Mouse (Mus musculus): ENCODE data around the gene Brd3os.

DNA sequence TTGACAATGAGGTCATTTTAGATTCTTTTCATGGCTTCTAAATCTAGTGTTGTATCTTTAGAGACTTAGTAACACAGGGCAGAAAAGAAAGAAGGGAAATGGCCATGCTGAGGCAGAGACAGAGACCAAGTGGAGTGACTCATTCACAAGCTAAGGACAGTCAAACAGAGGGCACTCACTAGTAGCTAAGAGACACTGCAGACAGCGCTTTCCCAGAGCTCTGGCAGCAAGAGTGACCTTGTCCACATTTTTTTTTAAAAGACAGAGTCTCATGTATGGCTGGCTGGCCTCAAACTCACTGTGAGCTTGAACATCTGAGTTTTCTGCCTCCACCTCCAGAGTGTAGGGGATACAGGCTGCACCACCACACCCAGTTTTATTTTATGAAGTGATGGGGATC is 4.2 kb upstream of the Brd3os start:
- TF ChIP-seq HCFC1 (IDR thresholded peaks at IDR 0.05; ENCODE audit: borderline replicate concordance, insufficient read depth, low read length) (no peak), ZNF384 (IDR thresholded peaks at IDR 0.05; ENCODE audit: low read depth, low read length) (no peak), CHD2 (IDR thresholded peaks at IDR 0.05; ENCODE audit: low read depth, low read length) (no peak), MAFK (IDR thresholded peaks at IDR 0.05; ENCODE audit: insufficient read depth, low read depth, low read length) (no peak), ZC3H11A (IDR thresholded peaks at IDR 0.05; ENCODE audit: borderline replicate concordance, low read depth, low read length) (no peak)
